Mouse (Mus musculus): ENCODE data around the gene Tcp11l2.

- TF ChIP-seq POLR2A (IDR thresholded peaks at IDR 0.05; ENCODE audit: insufficient read length, low read depth) (no peak), USF1 (IDR thresholded peaks at IDR 0.05; ENCODE audit: low read depth) (no peak), MAX (IDR thresholded peaks at IDR 0.05; ENCODE audit: low read depth) (no peak), TCF12 (IDR thresholded peaks at IDR 0.05; ENCODE audit: insufficient read depth, poor library complexity, severe bottlenecking) (no peak), CEBPB (IDR thresholded peaks at IDR 0.05; ENCODE audit: insufficient read depth, poor library complexity, severe bottlenecking) (no peak), MYOG (IDR thresholded peaks at IDR 0.05; ENCODE audit: control insufficient read depth in 1 of 3, insufficient read depth in 1 of 3, insufficient read length in 2 of 3, low read depth in 2 of 3) (no peak), POLR2AphosphoS2 (IDR thresholded peaks at IDR 0.05; ENCODE audit: insufficient read length, low read depth) (no peak), E2F4 (IDR thresholded peaks at IDR 0.05; ENCODE audit: insufficient read depth) (no peak), TCF3 (IDR thresholded peaks at IDR 0.05; ENCODE audit: insufficient read length, low read depth) (no peak), MYOD1 (IDR thresholded peaks at IDR 0.05; ENCODE audit: control insufficient read depth in 1 of 3, insufficient read length in 2 of 3, low read depth in 2 of 3) (no peak), SRF (IDR thresholded peaks at IDR 0.05; ENCODE audit: control insufficient read depth, insufficient read length, low read depth) (no peak)
Observed at GRCm38 (mm10) chr10:84647264-84647663, 70.8 kb downstream of the Tcp11l2 start.

Data from myocyte (in vitro differentiated cells).